Mouse (Mus musculus) stomach, embryonic 14.5 days (tissue): ENCODE results near the gene Ralgds. TPM values are rescaled to one million over a fixed set of nuclear protein-coding genes. Genes with fewer than 3 reads are reported as not detected.

Experiments used
- ATAC-seq: fragments of 200-750 bp; cut with Nextera tagmentation; 2 replicates; pipeline ENCODE4 v1.8.0; 2017; ENCODE audit warnings: low read depth, moderate TSS enrichment; ENCODE audit not compliant: insufficient number of reproducible peaks, insufficient read depth, low FRiP score
- H3K27ac ChIP-seq: fragments of 300-500 bp; sonication (generic); 2 replicates; pipeline ENCODE4 v1.5.1; 2014; ENCODE audit warnings: mild to moderate bottlenecking, low read length, moderate library complexity, mixed read lengths
- H3K27me3 ChIP-seq: fragments of 300-500 bp; sonication (generic); 2 replicates; pipeline ENCODE4 v1.6.1; 2014; ENCODE audit warnings: low read length, control low read depth, mixed read lengths; ENCODE audit not compliant: control insufficient read depth, insufficient read depth
- H3K36me3 ChIP-seq: fragments of 300-500 bp; sonication (generic); 2 replicates; pipeline ENCODE4 v1.6.1; 2014; ENCODE audit warnings: mild to moderate bottlenecking, control low read depth, low read length, moderate library complexity, mixed read lengths; ENCODE audit not compliant: control insufficient read depth, insufficient read depth
- H3K4me1 ChIP-seq: fragments of 300-500 bp; sonication (generic); 2 replicates; pipeline ENCODE4 v1.6.1; 2014; ENCODE audit warnings: low read length, control low read depth, mixed read lengths; ENCODE audit not compliant: control insufficient read depth, insufficient read depth
- H3K4me2 ChIP-seq: fragments of 300-500 bp; sonication (generic); replicated peaks from 2 replicates; pipeline ENCODE4 v1.6.1; 2014; ENCODE audit warnings: low read depth, low read length, control low read depth
- H3K4me3 ChIP-seq: fragments of 300-500 bp; sonication (generic); 2 replicates; pipeline ENCODE4 v1.5.1; 2014; ENCODE audit warnings: low read depth, low read length, control low read depth
- H3K9ac ChIP-seq: fragments of 300-500 bp; sonication (generic); replicated peaks from 2 replicates; pipeline ENCODE4 v1.6.1; 2014; ENCODE audit warnings: low read depth, mild to moderate bottlenecking, control low read depth, low read length, moderate library complexity, mixed read lengths
- H3K9me3 ChIP-seq: fragments of 300-500 bp; sonication (generic); 2 replicates; pipeline ENCODE4 v1.6.1; 2016; ENCODE audit warnings: low read depth, low read length, control low read depth; ENCODE audit not compliant: control insufficient read depth
- WGBS: fragments of 180-500 bp; shearing (Covaris S2); extraction: QIAGEN DNeasy Blood & Tissue Kit; methylation state at CpG from one replicate; pipeline ENCODE4 v1.1.7; 2014; 5-methylcytosine and 5-hydroxymethylcytosine counted together
- polyA plus RNA-seq: library from polyadenylated mRNA; unstranded; fragments of >200 nt; fragmentation: Nextera tagmentation; extraction: Ambion mirVana; gene quantifications from 2 replicates; pipeline ENCODE4 v1.2.1, GENCODE M21; 2014

Ralgds gene
- 36.2 and 38.6 TPM in 2 replicates for polyA plus RNA-seq

DNA sequence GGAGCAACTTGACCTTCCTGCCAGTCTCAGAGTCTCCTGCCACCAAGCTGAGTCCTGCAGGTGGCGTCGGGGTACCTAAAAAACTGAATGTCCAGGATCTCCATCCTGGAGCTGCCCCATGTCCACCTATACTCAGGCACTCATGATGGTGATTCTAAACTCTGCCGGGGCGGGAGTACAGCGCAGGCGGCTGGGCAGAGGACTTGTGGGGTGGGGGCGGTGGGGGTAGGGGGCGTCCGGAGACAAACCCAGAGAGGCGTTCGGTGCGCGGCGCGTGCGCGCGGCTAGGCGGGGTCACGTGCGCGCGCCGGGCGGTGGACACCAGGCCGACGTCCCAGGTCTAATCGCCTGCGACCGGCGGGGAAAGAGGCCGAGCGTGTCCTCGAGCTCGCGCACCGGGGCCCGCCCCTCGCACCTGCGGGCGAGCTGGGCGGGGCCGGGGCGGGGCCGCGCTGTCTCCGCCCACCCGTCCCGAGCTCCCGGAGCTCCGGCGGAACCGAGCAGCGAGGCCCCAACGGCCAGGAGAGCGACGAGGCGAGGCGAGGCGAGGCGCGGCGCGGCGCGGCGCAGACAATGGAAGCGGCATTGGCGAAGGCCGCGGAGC, at the start of gene Ralgds:
Gene Ralgds (plus strand): TSS at position 328 of the 604 bp plus-strand sequence.
- H3K9ac ChIP-seq: peak within 1 kb of the TSS; percentile 82
- H3K36me3 ChIP-seq: no peaks in the 10 kb centered on the region
- no peaks in the 10 kb centered on the region for H3K9me3 ChIP-seq
- WGBS: under 1% methylated on average over 56 of the region's 71 CpGs
- no peaks in the 10 kb centered on the region for H3K27me3 ChIP-seq
- peak within 1 kb of the TSS; percentile 65 for H3K4me3 ChIP-seq
- H3K27ac ChIP-seq: peak within 1 kb of the TSS; percentile 61
- peak; percentile 76 for ATAC-seq
- H3K4me1 ChIP-seq: peaks cover 16% of the 10 kb centered on the region
- H3K4me2 ChIP-seq: peak within 1 kb of the TSS; percentile 76

DNA sequence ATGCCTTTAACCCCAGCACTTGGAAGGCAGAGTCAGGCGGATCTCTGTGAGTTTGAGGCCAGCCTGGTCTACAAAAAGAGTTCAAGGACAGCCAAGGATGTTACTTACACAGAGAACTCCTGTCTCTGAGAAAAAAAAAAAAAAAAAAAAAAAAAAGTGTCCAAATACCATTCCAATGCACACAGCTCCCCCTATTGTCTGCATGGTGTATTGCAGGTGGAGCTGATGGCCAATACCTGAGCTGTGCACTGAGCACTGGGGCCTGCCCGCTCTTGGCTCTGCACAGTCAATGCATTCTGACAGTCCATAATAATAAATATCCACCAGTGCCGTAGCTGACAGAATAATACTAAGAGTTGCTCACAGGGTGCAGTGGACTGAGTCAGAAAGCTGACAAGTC, 49.0 kb upstream of the Ralgds start:
- Histone ChIP-seq H3K9ac (no peak overlapping the region), H3K27me3 (no peaks in the 10 kb centered on the region), H3K4me3 (no peak overlapping the region), H3K27ac (no peak overlapping the region), H3K4me2 (no peak overlapping the region), H3K4me1 (0 out of 2 replicates have a peak, but pooled peaks cover 8% of the 10 kb centered on the region), H3K36me3 (peaks cover under 1% of the 10 kb centered on the region; the same call in 1 of the 2 replicates), H3K9me3 (no peaks in the 10 kb centered on the region)
- no peak for ATAC-seq
- WGBS: 56% methylated on average over 3 of the region's 3 CpGs

DNA sequence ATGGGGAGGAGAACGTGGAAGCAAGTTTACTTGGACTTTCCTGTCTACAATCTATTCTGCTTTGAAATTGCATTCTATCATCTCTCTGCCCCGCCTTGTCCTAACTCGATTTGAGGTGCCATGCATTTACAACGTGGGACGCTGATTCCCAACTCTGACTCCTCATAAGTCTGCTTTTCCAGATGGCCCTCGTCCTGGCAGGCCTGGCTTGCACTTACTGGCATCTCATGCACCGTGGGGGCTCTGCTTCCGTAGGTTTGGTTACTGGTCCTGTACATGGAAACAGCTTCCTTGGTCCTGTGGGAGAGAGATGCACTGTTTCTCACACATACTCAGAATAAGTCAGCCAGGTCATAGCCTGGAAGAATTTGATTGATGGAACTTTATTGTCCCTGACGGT, 48.0 kb upstream of the Ralgds start:
- ATAC-seq: no peak
- Histone ChIP-seq H3K36me3 (peaks cover 10% of the 10 kb centered on the region), H3K27me3 (no peaks in the 10 kb centered on the region), H3K4me2 (no peak overlapping the region), H3K4me1 (0 out of 2 replicates have a peak, but pooled peaks cover 9% of the 10 kb centered on the region), H3K9ac (no peak overlapping the region), H3K9me3 (no peaks in the 10 kb centered on the region), H3K4me3 (no peak overlapping the region), H3K27ac (no peak overlapping the region)
- WGBS: 79% methylated on average over 9 of the region's 9 CpGs

DNA sequence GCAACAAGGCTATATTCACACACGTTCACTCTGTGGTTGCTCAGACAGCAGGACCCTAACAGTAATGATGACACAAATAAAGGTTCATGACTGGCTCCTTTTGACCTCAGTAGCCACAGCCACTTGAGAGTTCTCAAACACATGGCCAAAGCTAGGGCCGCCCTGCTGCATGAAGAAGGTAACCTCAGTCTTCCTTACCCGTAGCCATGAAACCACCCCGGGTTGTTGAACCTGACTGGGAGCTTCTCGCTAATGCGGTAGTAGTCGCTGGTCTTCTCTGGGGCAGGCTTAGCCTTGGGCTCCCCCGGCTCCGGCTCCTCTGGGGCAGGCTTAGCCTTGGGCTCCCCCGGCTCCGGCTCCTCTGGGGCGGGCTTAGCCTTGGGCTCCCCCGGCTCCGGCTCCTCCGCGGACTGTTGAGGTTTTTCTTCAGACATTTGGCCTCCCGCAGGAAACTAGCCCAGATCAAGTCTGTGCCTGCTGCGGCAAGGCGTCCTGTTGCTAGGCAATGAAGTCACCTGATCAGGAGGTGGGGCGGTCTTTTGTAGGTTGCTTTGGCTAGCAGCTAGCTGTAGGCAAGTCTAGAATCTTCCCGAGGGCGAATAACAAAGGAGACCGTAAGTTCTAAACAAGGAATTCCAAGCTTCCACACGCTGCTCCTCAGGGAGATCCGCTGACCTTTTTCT, 46.9 kb upstream of the Ralgds start, which contains the start of gene 1700007K13Rik:
Gene 1700007K13Rik (minus strand): TSS at position 497 of the 683 bp plus-strand sequence.
- H3K4me1 ChIP-seq: 0 out of 2 replicates have a peak, but pooled peaks cover 9% of the 10 kb centered on the region
- 6% methylated on average over 25 of the region's 25 CpGs for WGBS
- peak within 1 kb of the TSS; percentile 50 for H3K4me2 ChIP-seq
- H3K9me3 ChIP-seq: no peaks in the 10 kb centered on the region
- H3K4me3 ChIP-seq: peak within 1 kb of the TSS; percentile 19
- H3K36me3 ChIP-seq: peaks cover 19% of the 10 kb centered on the region
- ATAC-seq: peak; percentile 62; the same call in 1 of the 2 replicates
- H3K9ac ChIP-seq: no peak within 1 kb of the TSS
- H3K27me3 ChIP-seq: no peaks in the 10 kb centered on the region
- no peak within 1 kb of the TSS for H3K27ac ChIP-seq

GRCm38 (mm10) chr2:28467860-28468485, 45.0 kb upstream of the Ralgds start, which contains the start of gene Mrps2:
Gene Mrps2, plus strand, starts transcription at chr2:28468066.
- H3K4me3 ChIP-seq: peak within 1 kb of the TSS; percentile 98
- H3K4me2 ChIP-seq: peak within 1 kb of the TSS; percentile 80
- peaks cover 24% of the 10 kb centered on the region for H3K36me3 ChIP-seq
- peak; percentile 90 for ATAC-seq
- H3K4me1 ChIP-seq: 0 out of 2 replicates have a peak, but pooled peaks cover 9% of the 10 kb centered on the region
- no peaks in the 10 kb centered on the region for H3K27me3 ChIP-seq
- WGBS: under 1% methylated on average over 52 of the region's 52 CpGs
- H3K27ac ChIP-seq: no peak within 1 kb of the TSS; the same call in 1 of the 2 replicates
- H3K9ac ChIP-seq: peak within 1 kb of the TSS; percentile 95
- peaks cover 3% of the 10 kb centered on the region; the same call in 1 of the 2 replicates for H3K9me3 ChIP-seq

DNA sequence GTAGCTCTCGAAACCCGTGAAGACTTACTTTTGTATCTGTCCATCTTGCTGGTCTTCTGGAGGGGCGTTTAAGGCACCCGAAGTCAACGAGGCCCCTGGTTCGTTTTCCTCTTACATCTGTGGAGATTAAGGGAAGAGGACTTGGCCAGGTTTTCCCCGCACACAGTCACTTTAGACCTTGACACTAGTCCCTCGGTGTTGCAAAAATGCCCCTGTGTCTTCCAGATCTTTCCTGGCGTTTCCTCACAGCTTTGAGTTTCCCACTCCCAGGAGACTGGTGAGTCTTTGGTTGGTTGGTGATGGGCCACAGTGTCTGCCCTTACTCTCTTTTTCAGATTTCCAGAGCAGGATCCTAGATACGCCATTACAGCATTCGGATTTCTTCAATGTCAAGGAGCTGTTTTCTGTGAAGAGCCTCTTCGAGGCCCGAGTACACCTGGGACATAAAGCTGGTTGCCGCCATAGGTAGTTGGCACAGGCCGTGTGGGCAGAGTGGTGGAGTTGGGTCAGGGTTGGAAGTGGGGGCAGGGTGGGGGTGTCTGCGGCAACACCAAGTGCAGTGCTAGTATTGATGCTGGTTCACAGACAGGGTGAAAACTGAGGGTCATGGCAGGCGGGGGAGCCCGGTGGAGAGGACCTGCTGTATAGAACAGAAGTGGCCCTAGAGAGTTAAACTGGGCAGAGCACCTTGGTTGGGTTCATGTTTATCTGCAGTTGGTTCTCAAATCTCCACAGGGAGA, 44.3 kb upstream of the Ralgds start:
- peak overlapping the region; percentile 98 for H3K4me3 ChIP-seq
- H3K36me3 ChIP-seq: peaks cover 24% of the 10 kb centered on the region
- H3K9me3 ChIP-seq: peaks cover 5% of the 10 kb centered on the region; the same call in 1 of the 2 replicates
- WGBS: 54% methylated on average over 18 of the region's 18 CpGs
- H3K9ac ChIP-seq: peak overlapping the region; percentile 95
- no peaks in the 10 kb centered on the region for H3K27me3 ChIP-seq
- no peak overlapping the region; the same call in 1 of the 2 replicates for H3K27ac ChIP-seq
- 0 out of 2 replicates have a peak, but pooled peaks cover 9% of the 10 kb centered on the region for H3K4me1 ChIP-seq
- H3K4me2 ChIP-seq: peak overlapping the region; percentile 80
- no peak for ATAC-seq

DNA sequence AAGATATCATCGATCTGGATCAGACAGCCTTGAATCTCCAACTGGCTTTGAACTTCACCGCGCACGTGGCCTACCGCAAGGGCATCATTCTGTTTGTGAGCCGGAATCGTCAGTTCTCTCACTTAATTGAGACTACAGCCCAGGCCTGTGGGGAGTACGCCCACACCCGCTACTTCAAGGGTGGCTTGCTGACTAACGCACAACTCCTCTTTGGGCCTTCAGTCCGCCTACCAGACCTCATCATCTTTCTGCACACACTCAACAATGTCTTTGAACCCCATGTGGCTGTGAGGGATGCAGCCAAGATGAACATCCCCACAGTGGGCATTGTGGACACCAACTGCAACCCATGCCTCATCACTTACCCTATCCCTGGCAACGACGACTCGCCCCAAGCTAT, 43.5 kb upstream of the Ralgds start:
- WGBS: 95% methylated on average over 14 of the region's 14 CpGs
- H3K9me3 ChIP-seq: peaks cover 5% of the 10 kb centered on the region; the same call in 1 of the 2 replicates
- 0 out of 2 replicates have a peak, but pooled peaks cover 9% of the 10 kb centered on the region for H3K4me1 ChIP-seq
- ATAC-seq: no peak
- peaks cover 24% of the 10 kb centered on the region for H3K36me3 ChIP-seq
- H3K9ac ChIP-seq: no peak overlapping the region
- H3K4me3 ChIP-seq: no peak overlapping the region
- H3K4me2 ChIP-seq: no peak overlapping the region
- H3K27ac ChIP-seq: no peak overlapping the region
- H3K27me3 ChIP-seq: no peaks in the 10 kb centered on the region
